Mouse (Mus musculus): ENCODE measurements around the gene Grm7.

Grm7 gene

GRCm38 (mm10) chr6:111571471-111572088 is 926.2 kb downstream of the Grm7 start:
- TF ChIP-seq POU5F1 (IDR thresholded peaks at IDR 0.05; ENCODE audit: borderline replicate concordance, low read length) = no peak
- no peak for TF ChIP-seq CTCF (conservative IDR thresholded peaks at IDR 0.05; ENCODE audit: low read length)
- TF ChIP-seq NANOG (IDR thresholded peaks at IDR 0.05; ENCODE audit: borderline replicate concordance, low read length) = no peak
- no peaks in the 10 kb centered on the region for H3K4me1 ChIP-seq (replicated peaks; ENCODE audit: low read depth, low read length)
- H3K4me3 ChIP-seq (replicated peaks; ENCODE audit: low read length) = no peak overlapping the region

GRCm38 (mm10) chr6:111584851-111585250 is 939.5 kb downstream of the Grm7 start:
- Histone ChIP-seq H3K4me1 (replicated peaks; ENCODE audit: low read depth, low read length) (no peaks in the 10 kb centered on the region), H3K27me3 (ENCODE audit: insufficient read depth, low read length) (no peaks in the 10 kb centered on the region), H3K36me3 (ENCODE audit: insufficient read depth, low read length) (no peaks in the 10 kb centered on the region), H3K4me3 (replicated peaks; ENCODE audit: low read length) (no peak overlapping the region), H3K9me3 (ENCODE audit: low read length) (no peaks in the 10 kb centered on the region)
- no peak for TF ChIP-seq NANOG (IDR thresholded peaks at IDR 0.05; ENCODE audit: borderline replicate concordance, low read length)
- TF ChIP-seq CTCF (conservative IDR thresholded peaks at IDR 0.05; ENCODE audit: low read length) = no peak
- no peak for TF ChIP-seq POU5F1 (IDR thresholded peaks at IDR 0.05; ENCODE audit: borderline replicate concordance, low read length)

More at GRCm38 (mm10) chr6:111571471-111572088, 926.2 kb downstream of the Grm7 start:
- Histone ChIP-seq H3K9me3 (ENCODE audit: low read length) (no peaks in the 10 kb centered on the region), H3K27me3 (ENCODE audit: insufficient read depth, low read length) (no peaks in the 10 kb centered on the region), H3K36me3 (ENCODE audit: insufficient read depth, low read length) (no peaks in the 10 kb centered on the region)

DNA sequence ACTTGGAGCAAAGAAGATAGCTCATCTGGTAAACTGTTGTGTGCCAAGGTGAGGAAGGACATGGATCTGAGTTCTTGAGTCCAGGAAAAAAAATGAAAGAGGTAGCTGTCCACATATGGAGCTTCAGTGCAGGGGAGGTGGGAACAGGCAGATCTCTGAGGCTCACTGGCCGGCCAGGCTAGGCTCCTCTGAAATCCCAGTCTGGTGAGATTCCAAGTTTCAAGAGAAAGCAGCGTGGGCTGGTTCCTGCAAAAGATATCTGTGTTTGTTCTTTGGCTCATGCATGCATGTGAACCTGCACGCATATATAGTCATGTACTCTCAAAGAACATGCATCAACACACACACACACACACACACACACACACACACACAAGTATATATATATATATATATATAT is 942.2 kb downstream of the Grm7 start:
- TF ChIP-seq NANOG (IDR thresholded peaks at IDR 0.05; ENCODE audit: borderline replicate concordance, low read length) (no peak), POU5F1 (IDR thresholded peaks at IDR 0.05; ENCODE audit: borderline replicate concordance, low read length) (no peak), CTCF (conservative IDR thresholded peaks at IDR 0.05; ENCODE audit: low read length) (no peak)
- H3K4me3 ChIP-seq (replicated peaks; ENCODE audit: low read length) = no peak overlapping the region
- no peaks in the 10 kb centered on the region for H3K27me3 ChIP-seq (ENCODE audit: insufficient read depth, low read length)
- H3K9me3 ChIP-seq (ENCODE audit: low read length) = no peaks in the 10 kb centered on the region
- H3K36me3 ChIP-seq (ENCODE audit: insufficient read depth, low read length) = no peaks in the 10 kb centered on the region
- H3K4me1 ChIP-seq (replicated peaks; ENCODE audit: low read depth, low read length) = no peaks in the 10 kb centered on the region

GRCm38 (mm10) chr6:111601892-111602654 is 956.7 kb downstream of the Grm7 start:
- no peak overlapping the region for H3K4me3 ChIP-seq (replicated peaks; ENCODE audit: low read length)
- H3K27me3 ChIP-seq (ENCODE audit: insufficient read depth, low read length) = no peaks in the 10 kb centered on the region
- TF ChIP-seq CTCF (conservative IDR thresholded peaks at IDR 0.05; ENCODE audit: low read length) (no peak), POU5F1 (IDR thresholded peaks at IDR 0.05; ENCODE audit: borderline replicate concordance, low read length) (no peak), NANOG (IDR thresholded peaks at IDR 0.05; ENCODE audit: borderline replicate concordance, low read length) (no peak)
- H3K4me1 ChIP-seq (replicated peaks; ENCODE audit: low read depth, low read length) = no peaks in the 10 kb centered on the region
- peaks cover 8% of the 10 kb centered on the region; the same call in 1 of the 2 replicates for H3K9me3 ChIP-seq (ENCODE audit: low read length)
- H3K36me3 ChIP-seq (ENCODE audit: insufficient read depth, low read length) = no peaks in the 10 kb centered on the region

GRCm38 (mm10) chr6:111610396-111610795 is 965.0 kb downstream of the Grm7 start:
- TF ChIP-seq POU5F1 (IDR thresholded peaks at IDR 0.05; ENCODE audit: borderline replicate concordance, low read length) = no peak
- no peak for TF ChIP-seq NANOG (IDR thresholded peaks at IDR 0.05; ENCODE audit: borderline replicate concordance, low read length)
- no peak for TF ChIP-seq CTCF (conservative IDR thresholded peaks at IDR 0.05; ENCODE audit: low read length)
- no peaks in the 10 kb centered on the region for H3K4me1 ChIP-seq (replicated peaks; ENCODE audit: low read depth, low read length)
- no peaks in the 10 kb centered on the region for H3K27me3 ChIP-seq (ENCODE audit: insufficient read depth, low read length)
- no peaks in the 10 kb centered on the region for H3K36me3 ChIP-seq (ENCODE audit: insufficient read depth, low read length)
- H3K9me3 ChIP-seq (ENCODE audit: low read length) = peaks cover 30% of the 10 kb centered on the region
- H3K4me3 ChIP-seq (replicated peaks; ENCODE audit: low read length) = no peak overlapping the region

DNA sequence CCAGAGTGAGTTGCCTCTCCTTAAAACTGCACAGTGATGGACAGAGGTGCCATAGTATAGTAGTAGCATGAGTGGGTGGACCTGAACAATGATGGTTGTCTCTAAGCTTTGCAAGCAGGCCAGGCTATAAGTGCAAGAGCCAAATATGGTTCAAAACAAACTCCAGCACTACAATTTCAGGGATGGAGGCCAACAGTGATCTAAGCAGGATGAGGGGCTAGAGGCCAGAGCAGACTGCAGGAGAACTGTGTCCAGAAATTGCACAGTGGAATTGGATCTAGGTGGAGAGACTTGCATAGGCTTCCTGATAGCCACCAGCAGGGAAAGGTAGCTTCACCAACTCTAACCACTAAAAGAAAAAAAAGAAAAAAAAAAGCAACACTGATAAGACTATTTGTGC is 968.5 kb downstream of the Grm7 start:
- no peaks in the 10 kb centered on the region for H3K27me3 ChIP-seq (ENCODE audit: insufficient read depth, low read length)
- no peak for TF ChIP-seq POU5F1 (IDR thresholded peaks at IDR 0.05; ENCODE audit: borderline replicate concordance, low read length)
- no peak for TF ChIP-seq CTCF (conservative IDR thresholded peaks at IDR 0.05; ENCODE audit: low read length)
- no peak for TF ChIP-seq NANOG (IDR thresholded peaks at IDR 0.05; ENCODE audit: borderline replicate concordance, low read length)
- H3K4me1 ChIP-seq (replicated peaks; ENCODE audit: low read depth, low read length) = no peaks in the 10 kb centered on the region
- H3K4me3 ChIP-seq (replicated peaks; ENCODE audit: low read length) = no peak overlapping the region
- H3K9me3 ChIP-seq (ENCODE audit: low read length) = peaks cover 18% of the 10 kb centered on the region
- no peaks in the 10 kb centered on the region for H3K36me3 ChIP-seq (ENCODE audit: insufficient read depth, low read length)
